ENCODE assay signal across 8 mouse cellular contexts in genomic region chr19:6418984-6419692, GRCm38 (mm10). TPM values are rescaled to one million over a fixed set of nuclear protein-coding genes. Genes with fewer than 3 reads are reported as not detected.
DNase-seq lines count a peak whose midpoint lies in the region; ATAC-seq and TF ChIP-seq lines count a peak whose summit lies in the region.

No protein-coding gene starts in this region.

- H3K9ac ChIP-seq in heart, embryonic 16.5 days (ENCODE audit: low read length): no peak overlapping the region
- no peak overlapping the region for H3K9ac ChIP-seq in heart, adult 2 months (ENCODE audit: low read depth, low read length)
- peak overlapping the region; percentile 84 for H3K9ac ChIP-seq in forebrain, embryonic 12.5 days
- no peak overlapping the region for H3K9ac ChIP-seq in limb, embryonic 13.5 days

- H3K4me1 ChIP-seq in heart, embryonic 16.5 days (ENCODE audit: control insufficient read depth, insufficient read depth, low read length): peaks cover 9% of the 10 kb centered on the region; the same call in 1 of the 2 replicates
- no peaks in the 10 kb centered on the region for H3K4me1 ChIP-seq in heart, adult 2 months (ENCODE audit: control insufficient read depth, insufficient read depth, low read length)
- H3K4me1 ChIP-seq in forebrain, embryonic 12.5 days: peaks cover 91% of the 10 kb centered on the region
- H3K4me1 ChIP-seq in limb, embryonic 13.5 days: peaks cover 21% of the 10 kb centered on the region

- H3K27ac ChIP-seq in heart, embryonic 16.5 days (ENCODE audit: low read length): no peak overlapping the region
- no peak overlapping the region for H3K27ac ChIP-seq in heart, adult 2 months
- peak overlapping the region; percentile 84 for H3K27ac ChIP-seq in forebrain, embryonic 12.5 days
- H3K27ac ChIP-seq in limb, embryonic 13.5 days: no peak overlapping the region

- intact Hi-C loops in heart, adult 2 months (cut with DNase I): loop anchor here (1.0 kb wide), 1 partner anchor 33 kb away; no protein-coding TSS in a partner anchor

- no peak for DNase-seq in heart, adult 2 months
- peak; percentile 44 for DNase-seq in brain, embryonic 14.5 days (ENCODE audit: low read depth)
- DNase-seq in urinary bladder, adult 2 months (ENCODE audit: low spot score): no peak
- no peak for DNase-seq in urinary bladder, adult 18-20 months (ENCODE audit: low spot score in 2 of 2)
- DNase-seq in ovary, postnatal 10 days (ENCODE audit: low spot score): no peak

- TF ChIP-seq POLR2A in heart, adult 2 months (IDR thresholded peaks at IDR 0.05; ENCODE audit: insufficient read depth, low read depth, low read length): no peak
- TF ChIP-seq POLR2A in brain, embryonic 14.5 days (IDR thresholded peaks at IDR 0.05; ENCODE audit: borderline replicate concordance, extremely low read depth, insufficient read depth, insufficient read length, poor library complexity, severe bottlenecking): no peak

- no peak for TF ChIP-seq CTCF in heart, adult 2 months (IDR thresholded peaks at IDR 0.05)
- no peak for TF ChIP-seq CTCF in brain, embryonic 14.5 days (IDR thresholded peaks at IDR 0.05; ENCODE audit: borderline replicate concordance, extremely low read depth, insufficient read depth, insufficient read length)

- 11% methylated on average over 20 of the region's 23 CpGs for WGBS in heart, embryonic 16.5 days
- 11% methylated on average over 23 of the region's 23 CpGs for WGBS in heart, adult 2 months
- WGBS in forebrain, embryonic 12.5 days: 6% methylated on average over 13 of the region's 23 CpGs
- 15% methylated on average over 15 of the region's 23 CpGs for WGBS in limb, embryonic 13.5 days

- peaks cover 51% of the 10 kb centered on the region for H3K27me3 ChIP-seq in heart, embryonic 16.5 days (ENCODE audit: control insufficient read depth, insufficient read depth, low read length)
- peaks cover 2% of the 10 kb centered on the region for H3K27me3 ChIP-seq in heart, adult 2 months (ENCODE audit: control insufficient read depth, insufficient read depth, low read length)
- H3K27me3 ChIP-seq in forebrain, embryonic 12.5 days: peaks cover 49% of the 10 kb centered on the region
- peaks cover 94% of the 10 kb centered on the region for H3K27me3 ChIP-seq in limb, embryonic 13.5 days

- no peak for TF ChIP-seq EP300 in heart, adult 2 months (IDR thresholded peaks at IDR 0.05; ENCODE audit: insufficient read depth, low read depth, low read length)

- no peaks in the 10 kb centered on the region for H3K36me3 ChIP-seq in heart, embryonic 16.5 days (ENCODE audit: control insufficient read depth, insufficient read depth)
- H3K36me3 ChIP-seq in heart, adult 2 months (ENCODE audit: control insufficient read depth, insufficient read depth, low read length): no peaks in the 10 kb centered on the region
- H3K36me3 ChIP-seq in forebrain, embryonic 12.5 days (replicated peaks): no peaks in the 10 kb centered on the region
- H3K36me3 ChIP-seq in limb, embryonic 13.5 days: no peaks in the 10 kb centered on the region

- ATAC-seq in heart, embryonic 16.5 days (replicated peaks; ENCODE audit: extremely low read depth, insufficient read depth, low FRiP score): no peak
- peak; percentile 27 for ATAC-seq in forebrain, embryonic 12.5 days (ENCODE audit: low FRiP score)
- no peak for ATAC-seq in limb, embryonic 13.5 days (ENCODE audit: low FRiP score, low read depth)

- no peaks in the 10 kb centered on the region for H3K9me3 ChIP-seq in heart, embryonic 16.5 days (replicated peaks; ENCODE audit: control insufficient read depth, low read length)
- no peaks in the 10 kb centered on the region for H3K9me3 ChIP-seq in forebrain, embryonic 12.5 days
- H3K9me3 ChIP-seq in limb, embryonic 13.5 days: no peaks in the 10 kb centered on the region

- H3K4me3 ChIP-seq in heart, embryonic 16.5 days (ENCODE audit: low read length): peak overlapping the region; percentile 53; the same call in 1 of the 2 replicates
- no peak overlapping the region for H3K4me3 ChIP-seq in heart, adult 2 months
- peak overlapping the region; percentile 65 for H3K4me3 ChIP-seq in forebrain, embryonic 12.5 days (replicated peaks)
- H3K4me3 ChIP-seq in limb, embryonic 13.5 days: peak overlapping the region; percentile 57

- H3K4me2 ChIP-seq in heart, embryonic 16.5 days (ENCODE audit: low read depth, low read length): peak overlapping the region; percentile 88; the same call in 1 of the 2 replicates
- H3K4me2 ChIP-seq in forebrain, embryonic 12.5 days: peak overlapping the region; percentile 94
- H3K4me2 ChIP-seq in limb, embryonic 13.5 days (replicated peaks): peak overlapping the region; percentile 88

- H3K79me2 ChIP-seq in heart, adult 2 months (replicated peaks; ENCODE audit: control insufficient read depth, insufficient read depth, low read length): no peaks in the 10 kb centered on the region

RNA-seq across cellular contexts. Expression of gene Nrxn2, which starts 0.6 kb away (rescaled TPM):
- 0.37 and 0.77 TPM in 2 replicates for polyA plus RNA-seq in heart, embryonic 16.5 days (2015; fragmentation: Nextera tagmentation; extraction: Ambion mirVana)
- total RNA-seq in heart, adult 2 months (2021): 1 to 10 TPM; 4.5 to 5.2 TPM
- polyA plus RNA-seq in heart, adult 2 months (2012; rRNA removed): 3.4 TPM in 2 replicates
- 159 and 311 TPM in 2 replicates for polyA plus RNA-seq in brain, embryonic 14.5 days (2012; rRNA removed)
- 17.1 and 17.6 TPM in 2 replicates for polyA plus RNA-seq in forebrain, embryonic 12.5 days (2016; fragmentation: Nextera tagmentation; extraction: Ambion mirVana)
- polyA plus RNA-seq in limb, embryonic 13.5 days (2015; fragmentation: Nextera tagmentation; extraction: Ambion mirVana): 1.5 and 1.6 TPM in 2 replicates
- polyA plus RNA-seq in urinary bladder, adult 2 months (2012; rRNA removed): 1.3 and 1.5 TPM in 2 replicates

RNA-seq across cellular contexts. Expression of gene Rasgrp2, which starts 20.0 kb away (rescaled TPM):
- polyA plus RNA-seq in heart, embryonic 16.5 days (2015; fragmentation: Nextera tagmentation; extraction: Ambion mirVana): 68.8 and 69.8 TPM in 2 replicates
- total RNA-seq in heart, adult 2 months (2021): 10 to 100 TPM; 43.3 to 48.0 TPM
- polyA plus RNA-seq in heart, adult 2 months (2012; rRNA removed): 90.1 and 97.2 TPM in 2 replicates
- polyA plus RNA-seq in brain, embryonic 14.5 days (2012; rRNA removed): 46.0 and 53.1 TPM in 2 replicates
- polyA plus RNA-seq in forebrain, embryonic 12.5 days (2016; fragmentation: Nextera tagmentation; extraction: Ambion mirVana): 13.1 and 15.1 TPM in 2 replicates
- 15.2 and 17.7 TPM in 2 replicates for polyA plus RNA-seq in limb, embryonic 13.5 days (2015; fragmentation: Nextera tagmentation; extraction: Ambion mirVana)
- 106 and 109 TPM in 2 replicates for polyA plus RNA-seq in urinary bladder, adult 2 months (2012; rRNA removed)

RNA-seq across cellular contexts. Expression of gene Pygm, which starts 34.9 kb away (rescaled TPM):
- 362 and 381 TPM in 2 replicates for polyA plus RNA-seq in heart, embryonic 16.5 days (2015; fragmentation: Nextera tagmentation; extraction: Ambion mirVana)
- total RNA-seq in heart, adult 2 months (2021): 1,000 to 10,000 TPM; 1,101 to 1,298 TPM
- 1,120 and 1,632 TPM in 2 replicates for polyA plus RNA-seq in heart, adult 2 months (2012; rRNA removed)
- 2.1 and 2.9 TPM in 2 replicates for polyA plus RNA-seq in brain, embryonic 14.5 days (2012; rRNA removed)
- polyA plus RNA-seq in forebrain, embryonic 12.5 days (2016; fragmentation: Nextera tagmentation; extraction: Ambion mirVana): 0.78 and 1.5 TPM in 2 replicates
- 13.2 and 14.4 TPM in 2 replicates for polyA plus RNA-seq in limb, embryonic 13.5 days (2015; fragmentation: Nextera tagmentation; extraction: Ambion mirVana)
- polyA plus RNA-seq in urinary bladder, adult 2 months (2012; rRNA removed): 34.8 and 47.2 TPM in 2 replicates

RNA-seq across cellular contexts. Expression of gene Sf1, which starts 55.6 kb away (rescaled TPM):
- polyA plus RNA-seq in heart, embryonic 16.5 days (2015; fragmentation: Nextera tagmentation; extraction: Ambion mirVana): 80.2 and 86.7 TPM in 2 replicates
- total RNA-seq in heart, adult 2 months (2021): 100 to 1,000 TPM in 1 of 2 experiments, 10 to 100 TPM in 1; 93.0 to 103 TPM
- 51.7 and 58.5 TPM in 2 replicates for polyA plus RNA-seq in heart, adult 2 months (2012; rRNA removed)
- polyA plus RNA-seq in brain, embryonic 14.5 days (2012; rRNA removed): 147 and 220 TPM in 2 replicates
- 204 and 221 TPM in 2 replicates for polyA plus RNA-seq in forebrain, embryonic 12.5 days (2016; fragmentation: Nextera tagmentation; extraction: Ambion mirVana)
- 130 and 148 TPM in 2 replicates for polyA plus RNA-seq in limb, embryonic 13.5 days (2015; fragmentation: Nextera tagmentation; extraction: Ambion mirVana)
- polyA plus RNA-seq in urinary bladder, adult 2 months (2012; rRNA removed): 89.7 and 158 TPM in 2 replicates
